Mouse (Mus musculus): Measurements from ENCODE around the gene Pck2. TPM values are rescaled to one million over a fixed set of nuclear protein-coding genes. Genes with fewer than 3 reads are reported as not detected.
A peak's percentile ranks its signal among the peaks of the same experiment; 100 is the strongest.

Gene Pck2
- polyA plus RNA-seq, 1 experiment from 2014 or later, result 19.2 TPM

DNA sequence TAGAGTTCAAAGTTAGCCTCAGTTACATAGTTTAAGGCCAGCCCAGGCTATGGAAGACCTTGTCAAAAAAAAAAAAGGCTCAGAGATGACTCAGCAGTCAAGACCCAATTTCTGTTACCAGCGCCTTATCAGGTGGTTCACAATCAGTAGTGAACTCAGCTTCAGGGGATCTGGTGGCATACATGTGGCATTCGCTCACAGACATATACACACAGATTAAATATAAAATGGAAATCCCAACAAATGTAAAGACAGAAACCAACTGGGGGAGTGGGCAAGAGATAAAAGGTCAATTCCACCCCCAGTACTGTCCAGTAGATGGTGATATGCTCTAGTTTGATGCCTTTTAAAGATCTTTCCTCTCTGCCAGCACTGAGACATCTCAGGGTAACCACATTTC, 46.1 kb downstream of the Pck2 start:
- no peak overlapping the region for H3K27ac ChIP-seq
- H3K4me1 ChIP-seq (replicated peaks; ENCODE audit: control insufficient read depth, insufficient read depth, low read length), result peaks cover 9% of the 10 kb centered on the region
- H3K9ac ChIP-seq, result no peak overlapping the region
- ATAC-seq (ENCODE audit: low FRiP score), result no peak
- no peak overlapping the region for H3K4me2 ChIP-seq (replicated peaks)
- no peak overlapping the region for H3K4me3 ChIP-seq (replicated peaks; ENCODE audit: low read length)
- no peaks in the 10 kb centered on the region for H3K9me3 ChIP-seq (ENCODE audit: control insufficient read depth, low read length)
- WGBS, result 88% methylated on average over 2 of the region's 2 CpGs
- H3K36me3 ChIP-seq (replicated peaks; ENCODE audit: control insufficient read depth, insufficient read depth), result peaks cover 26% of the 10 kb centered on the region; the same call in 1 of the 2 replicates
- no peak for DNase-seq (ENCODE audit: low spot score)
- no peaks in the 10 kb centered on the region for H3K27me3 ChIP-seq (ENCODE audit: control insufficient read depth, insufficient read depth, low read length)

DNA sequence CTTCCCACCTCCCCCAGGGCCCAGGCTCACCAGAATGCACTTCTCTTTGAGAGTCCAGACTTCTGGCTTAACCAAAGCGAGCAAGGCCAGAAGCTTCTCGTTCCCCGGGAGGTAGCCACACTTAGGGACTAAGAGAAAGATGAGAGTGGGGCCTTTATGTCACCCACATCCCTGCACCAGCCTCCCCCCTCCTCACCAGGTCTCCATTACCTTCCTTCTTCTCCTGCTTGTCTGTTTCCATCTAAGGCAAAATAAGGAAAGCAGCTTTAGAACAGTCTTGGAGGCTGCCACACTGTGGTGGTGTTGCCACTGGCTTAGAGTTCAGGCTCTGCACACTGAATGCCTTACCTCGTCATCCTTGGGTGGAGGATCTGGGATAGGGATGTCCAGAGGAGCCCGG, 49.2 kb downstream of the Pck2 start:
- 89% methylated on average over 5 of the region's 5 CpGs for WGBS
- no peak overlapping the region for H3K4me3 ChIP-seq (replicated peaks; ENCODE audit: low read length)
- H3K4me1 ChIP-seq (replicated peaks; ENCODE audit: control insufficient read depth, insufficient read depth, low read length), result peaks cover 23% of the 10 kb centered on the region
- DNase-seq (ENCODE audit: low spot score), result no peak
- peaks cover 23% of the 10 kb centered on the region for H3K36me3 ChIP-seq (replicated peaks; ENCODE audit: control insufficient read depth, insufficient read depth)
- no peaks in the 10 kb centered on the region for H3K27me3 ChIP-seq (ENCODE audit: control insufficient read depth, insufficient read depth, low read length)
- no peak overlapping the region for H3K27ac ChIP-seq
- ATAC-seq (ENCODE audit: low FRiP score), result no peak
- H3K9me3 ChIP-seq (ENCODE audit: control insufficient read depth, low read length), result no peaks in the 10 kb centered on the region
- no peak overlapping the region for H3K4me2 ChIP-seq (replicated peaks)
- no peak overlapping the region for H3K9ac ChIP-seq

DNA sequence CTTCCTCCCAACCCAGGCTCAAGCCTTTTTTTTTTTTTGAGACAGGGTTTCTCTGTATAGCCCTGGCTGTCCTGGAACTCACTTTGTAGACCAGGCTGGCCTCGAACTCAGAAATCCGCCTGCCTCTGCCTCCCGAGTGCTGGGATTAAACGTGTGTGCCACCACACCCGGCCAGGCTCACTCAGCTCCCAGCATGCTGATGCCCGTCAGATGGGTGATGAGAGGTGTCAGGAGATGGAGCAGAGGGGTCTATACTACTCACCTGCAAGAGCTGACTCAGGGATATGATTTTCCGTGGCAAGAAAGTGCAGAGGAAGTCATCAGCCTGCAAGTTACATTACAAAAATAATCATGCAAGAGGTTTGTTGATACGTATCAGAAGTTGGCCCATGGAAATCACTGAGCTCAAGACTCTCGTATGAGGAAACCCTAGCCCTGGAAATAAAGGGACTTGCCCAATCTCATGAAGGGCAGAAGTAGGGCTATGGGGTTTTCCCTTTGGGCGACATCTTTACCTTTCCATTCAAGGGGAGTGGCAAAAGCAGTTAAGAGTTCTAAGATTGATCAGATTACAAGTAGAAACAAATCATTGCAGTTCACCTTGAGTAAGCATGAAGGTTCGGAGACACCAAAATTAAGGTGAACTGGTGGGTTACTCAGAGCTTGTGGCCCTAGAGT, 49.8 kb downstream of the Pck2 start:
- H3K4me3 ChIP-seq (replicated peaks; ENCODE audit: low read length), result peak overlapping the region; percentile 74
- no peaks in the 10 kb centered on the region for H3K9me3 ChIP-seq (ENCODE audit: control insufficient read depth, low read length)
- H3K27me3 ChIP-seq (ENCODE audit: control insufficient read depth, insufficient read depth, low read length), result no peaks in the 10 kb centered on the region
- H3K27ac ChIP-seq, result peak overlapping the region; percentile 95
- no peak for DNase-seq (ENCODE audit: low spot score)
- peak overlapping the region; percentile 80 for H3K9ac ChIP-seq
- H3K4me1 ChIP-seq (replicated peaks; ENCODE audit: control insufficient read depth, insufficient read depth, low read length), result peaks cover 22% of the 10 kb centered on the region
- H3K36me3 ChIP-seq (replicated peaks; ENCODE audit: control insufficient read depth, insufficient read depth), result peaks cover 29% of the 10 kb centered on the region
- ATAC-seq (ENCODE audit: low FRiP score), result no peak
- WGBS, result 89% methylated on average over 11 of the region's 11 CpGs
- H3K4me2 ChIP-seq (replicated peaks), result peak overlapping the region; percentile 86

DNA sequence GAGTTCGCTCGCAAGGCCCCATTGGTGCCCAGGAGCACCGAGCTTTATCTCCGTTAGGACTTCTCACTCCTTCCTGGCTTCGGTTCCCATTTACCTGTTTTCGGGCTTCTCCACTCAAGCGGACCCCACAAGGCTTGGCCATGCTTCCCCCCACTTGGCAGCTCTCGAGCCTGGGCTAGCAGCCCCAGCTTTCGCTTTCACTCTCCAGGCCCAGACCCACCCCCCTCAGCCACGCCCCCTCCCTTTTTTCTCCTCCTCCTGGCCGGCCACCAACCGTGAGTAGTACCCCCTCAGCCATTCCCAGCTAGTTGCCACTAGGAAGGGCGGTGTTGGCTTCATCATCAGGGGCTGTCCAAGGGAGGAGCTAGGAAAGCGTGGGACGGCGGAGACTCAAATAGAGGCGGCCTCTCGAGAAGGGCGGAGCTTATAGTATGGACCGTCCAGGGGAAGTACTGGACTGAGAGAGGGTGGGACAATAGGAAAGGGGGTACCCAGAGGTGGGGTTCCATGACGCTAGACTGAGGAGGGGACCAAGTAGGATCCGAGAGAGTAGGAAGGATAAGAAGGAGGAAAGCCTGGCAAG, 50.8 kb downstream of the Pck2 start, which contains the start of gene Psme2:
Psme2 (minus strand) TSS at position 366 of the 583 bp plus-strand sequence.
- H3K4me3 ChIP-seq (replicated peaks; ENCODE audit: low read length), result peak within 1 kb of the TSS; percentile 74
- H3K36me3 ChIP-seq (replicated peaks; ENCODE audit: control insufficient read depth, insufficient read depth), result peaks cover 39% of the 10 kb centered on the region
- H3K27ac ChIP-seq, result peak within 1 kb of the TSS; percentile 95
- DNase-seq (ENCODE audit: low spot score) (peak; percentile 88), ATAC-seq (ENCODE audit: low FRiP score) (peak; percentile 95)
- WGBS, result under 1% methylated on average over 22 of the region's 22 CpGs
- peaks cover 20% of the 10 kb centered on the region for H3K4me1 ChIP-seq (replicated peaks; ENCODE audit: control insufficient read depth, insufficient read depth, low read length)
- H3K9me3 ChIP-seq (ENCODE audit: control insufficient read depth, low read length), result no peaks in the 10 kb centered on the region
- peak within 1 kb of the TSS; percentile 86 for H3K4me2 ChIP-seq (replicated peaks)
- no peaks in the 10 kb centered on the region for H3K27me3 ChIP-seq (ENCODE audit: control insufficient read depth, insufficient read depth, low read length)
- peak within 1 kb of the TSS; percentile 80 for H3K9ac ChIP-seq

DNA sequence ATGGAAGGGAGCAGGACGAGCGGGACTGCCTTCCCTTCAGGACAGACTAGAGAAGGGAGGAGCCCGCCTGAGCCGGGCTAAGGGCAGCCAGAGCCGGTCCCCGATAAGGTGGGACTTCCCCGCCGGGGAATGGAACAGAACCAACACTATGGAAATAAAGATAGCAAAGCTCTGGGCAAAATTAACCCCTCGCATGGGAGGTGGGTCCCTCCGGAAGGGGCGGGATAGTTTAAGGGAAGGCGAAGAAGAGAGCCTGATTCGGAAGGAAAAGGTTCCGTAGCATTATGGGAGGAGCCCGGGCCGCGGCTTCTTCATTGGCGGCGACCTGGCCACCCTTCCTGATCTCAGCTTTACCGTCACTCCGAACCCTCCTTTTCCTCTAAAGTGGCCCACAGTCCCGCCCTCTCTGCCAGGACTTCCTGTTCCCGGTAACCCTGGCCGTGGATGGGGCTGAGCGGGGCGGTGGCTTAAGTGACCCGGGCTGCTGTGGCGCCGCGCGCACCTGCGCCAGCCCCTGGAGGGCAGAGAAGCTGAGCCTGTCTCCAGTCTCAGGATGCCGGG, 51.3 kb downstream of the Pck2 start, which contains the start of gene Rnf31:
Rnf31 (plus strand) TSS at position 378 of the 561 bp plus-strand sequence.
- peaks cover 44% of the 10 kb centered on the region for H3K36me3 ChIP-seq (replicated peaks; ENCODE audit: control insufficient read depth, insufficient read depth)
- H3K4me1 ChIP-seq (replicated peaks; ENCODE audit: control insufficient read depth, insufficient read depth, low read length), result peaks cover 20% of the 10 kb centered on the region
- peak within 1 kb of the TSS; percentile 80 for H3K9ac ChIP-seq
- H3K4me3 ChIP-seq (replicated peaks; ENCODE audit: low read length), result peak within 1 kb of the TSS; percentile 74
- DNase-seq (ENCODE audit: low spot score), result peak; percentile 82
- H3K9me3 ChIP-seq (ENCODE audit: control insufficient read depth, low read length), result no peaks in the 10 kb centered on the region
- ATAC-seq (ENCODE audit: low FRiP score), result peak; percentile 88
- peak within 1 kb of the TSS; percentile 86 for H3K4me2 ChIP-seq (replicated peaks)
- WGBS, result under 1% methylated on average over 32 of the region's 33 CpGs
- peak within 1 kb of the TSS; percentile 95 for H3K27ac ChIP-seq
- H3K27me3 ChIP-seq (ENCODE audit: control insufficient read depth, insufficient read depth, low read length), result no peaks in the 10 kb centered on the region

DNA sequence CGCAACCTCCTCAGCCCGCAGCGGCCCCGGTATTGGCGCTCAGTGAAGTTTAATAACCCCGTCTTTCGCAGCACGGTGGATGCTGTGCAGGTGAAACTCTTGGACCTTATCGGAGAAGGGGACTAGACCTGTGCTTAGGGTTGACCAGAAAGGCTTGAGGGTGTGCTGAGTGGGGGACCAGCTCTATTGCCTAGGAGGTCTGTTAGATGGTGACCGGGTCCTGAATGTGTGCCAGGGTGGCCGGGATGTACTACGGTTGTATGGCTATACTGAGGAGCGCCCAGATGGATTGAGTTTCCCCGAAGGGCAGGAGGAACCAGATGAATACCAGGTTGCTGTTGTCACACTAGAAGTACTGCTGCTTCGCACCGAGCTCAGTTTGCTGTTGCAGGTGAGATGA, 52.2 kb downstream of the Pck2 start:
- H3K9me3 ChIP-seq (ENCODE audit: control insufficient read depth, low read length), result no peaks in the 10 kb centered on the region
- H3K4me3 ChIP-seq (replicated peaks; ENCODE audit: low read length), result peak overlapping the region; percentile 74
- ATAC-seq (ENCODE audit: low FRiP score) (no peak), DNase-seq (ENCODE audit: low spot score) (no peak)
- peak overlapping the region; percentile 80 for H3K9ac ChIP-seq
- peaks cover 20% of the 10 kb centered on the region for H3K4me1 ChIP-seq (replicated peaks; ENCODE audit: control insufficient read depth, insufficient read depth, low read length)
- peak overlapping the region; percentile 86 for H3K4me2 ChIP-seq (replicated peaks)
- no peaks in the 10 kb centered on the region for H3K27me3 ChIP-seq (ENCODE audit: control insufficient read depth, insufficient read depth, low read length)
- 11% methylated on average over 16 of the region's 16 CpGs for WGBS
- H3K36me3 ChIP-seq (replicated peaks; ENCODE audit: control insufficient read depth, insufficient read depth), result peaks cover 46% of the 10 kb centered on the region
- H3K27ac ChIP-seq, result no peak overlapping the region

DNA sequence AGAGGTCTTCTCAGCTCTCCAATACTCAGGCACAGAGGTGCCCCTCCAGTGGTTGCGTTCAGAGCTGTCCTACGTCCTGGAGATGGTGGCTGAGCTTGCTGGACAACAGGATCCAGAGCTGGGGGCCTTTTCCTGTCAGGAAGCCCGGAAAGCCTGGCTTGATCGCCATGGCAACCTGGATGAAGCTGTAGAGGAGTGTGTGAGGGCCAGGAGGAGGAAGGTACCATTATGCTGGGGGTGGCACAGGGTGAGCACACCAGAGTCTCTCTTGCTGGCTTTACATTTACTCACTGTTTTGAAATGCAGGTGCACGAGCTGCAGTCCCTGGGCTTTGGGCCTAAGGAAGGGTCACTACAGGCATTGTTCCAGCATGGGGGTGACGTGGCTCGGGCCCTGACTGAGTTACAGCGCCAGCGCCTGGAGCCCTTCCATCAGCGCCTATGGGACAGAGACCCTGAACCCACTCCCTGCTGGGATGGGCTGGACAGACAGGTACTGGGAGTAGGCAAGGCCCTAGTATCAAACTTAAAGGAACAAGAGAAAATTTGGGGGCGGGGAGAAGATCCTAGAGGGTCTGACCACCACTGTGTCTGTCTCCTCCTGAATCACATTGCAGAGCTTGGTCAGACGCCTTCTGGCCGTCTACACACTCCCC, 56.1 kb downstream of the Pck2 start:
- WGBS, result 72% methylated on average over 13 of the region's 13 CpGs
- Histone ChIP-seq H3K4me3 (replicated peaks; ENCODE audit: low read length) (no peak overlapping the region), H3K9me3 (ENCODE audit: control insufficient read depth, low read length) (no peaks in the 10 kb centered on the region), H3K27ac (no peak overlapping the region), H3K27me3 (ENCODE audit: control insufficient read depth, insufficient read depth, low read length) (no peaks in the 10 kb centered on the region), H3K9ac (no peak overlapping the region), H3K4me1 (replicated peaks; ENCODE audit: control insufficient read depth, insufficient read depth, low read length) (peaks cover 14% of the 10 kb centered on the region), H3K4me2 (replicated peaks) (no peak overlapping the region), H3K36me3 (replicated peaks; ENCODE audit: control insufficient read depth, insufficient read depth) (peaks cover 72% of the 10 kb centered on the region)
- no peak for DNase-seq (ENCODE audit: low spot score)
- ATAC-seq (ENCODE audit: low FRiP score), result no peak

DNA sequence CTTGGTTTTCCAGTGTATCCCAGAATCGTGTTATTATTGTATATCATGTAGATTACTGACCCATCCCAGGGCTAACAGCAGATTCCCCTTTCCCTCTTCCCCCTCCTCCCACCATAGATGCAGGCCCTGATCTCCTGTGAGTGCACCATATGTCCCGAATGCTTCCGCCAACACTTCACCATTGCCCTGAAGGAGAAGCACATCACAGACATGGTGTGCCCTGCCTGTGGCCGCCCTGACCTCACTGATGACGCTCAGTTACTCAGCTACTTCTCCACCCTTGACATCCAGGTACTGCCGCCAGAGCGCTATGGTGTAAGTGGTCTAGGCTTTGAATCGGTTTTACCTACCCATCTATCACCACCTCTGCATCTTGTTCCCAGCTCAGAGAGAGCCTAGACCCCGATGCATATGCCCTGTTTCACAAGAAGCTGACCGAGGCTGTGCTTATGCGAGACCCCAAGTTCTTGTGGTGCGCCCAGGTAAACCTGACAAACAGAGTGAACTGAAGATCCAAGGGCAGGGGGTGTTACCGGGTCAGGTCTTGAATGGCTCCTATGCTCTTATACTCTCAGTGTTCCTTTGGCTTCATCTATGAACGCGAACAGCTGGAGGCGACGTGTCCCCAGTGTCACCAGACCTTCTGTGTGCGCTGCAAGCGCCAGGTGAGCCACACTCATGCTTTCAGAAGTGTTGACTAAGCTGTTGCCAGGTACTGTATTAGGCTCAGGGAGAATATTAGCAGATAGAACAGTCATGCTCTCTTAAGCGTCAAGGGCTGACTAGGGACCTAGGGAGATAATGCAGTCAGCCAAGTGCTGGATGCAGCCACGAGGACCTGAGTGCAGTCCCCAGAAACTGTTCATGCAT, 58.7 kb downstream of the Pck2 start:
- Histone ChIP-seq H3K36me3 (replicated peaks; ENCODE audit: control insufficient read depth, insufficient read depth) (peaks cover 95% of the 10 kb centered on the region), H3K27ac (no peak overlapping the region), H3K4me1 (replicated peaks; ENCODE audit: control insufficient read depth, insufficient read depth, low read length) (no peaks in the 10 kb centered on the region), H3K4me3 (replicated peaks; ENCODE audit: low read length) (no peak overlapping the region), H3K9me3 (ENCODE audit: control insufficient read depth, low read length) (no peaks in the 10 kb centered on the region), H3K9ac (no peak overlapping the region), H3K27me3 (ENCODE audit: control insufficient read depth, insufficient read depth, low read length) (no peaks in the 10 kb centered on the region), H3K4me2 (replicated peaks) (no peak overlapping the region)
- ATAC-seq (ENCODE audit: low FRiP score), result no peak
- 95% methylated on average over 21 of the region's 21 CpGs for WGBS
- no peak for DNase-seq (ENCODE audit: low spot score)
